Mouse (Mus musculus) inflammation-experienced regulatory T-cells, adult 6 months (primary cell): ENCODE results near the gene Asb15. TPM values are rescaled to one million over a fixed set of nuclear protein-coding genes. Genes with fewer than 3 reads are reported as not detected.

Experiments
- ATAC-seq: one replicate; pipeline ENCODE4 v1.8.0; 2017
- polyA plus RNA-seq, 3 experiments: library from polyadenylated mRNA; unstranded; fragments of 100-300 nt; shearing (Covaris generic); gene quantifications; one replicate each; pipeline ENCODE4 v1.2.1; 2017

The Asb15 gene
- polyA plus RNA-seq, 3 experiments from 2014 or later, result not detected

- no peak for ATAC-seq
Measured at GRCm38 (mm10) chr6:24568963-24569362, 41.0 kb downstream of the Asb15 start.

- ATAC-seq, result no peak
Measured at GRCm38 (mm10) chr6:24569711-24570110, 41.8 kb downstream of the Asb15 start.

GRCm38 (mm10) chr6:24570278-24570677, 42.3 kb downstream of the Asb15 start:
- no peak for ATAC-seq

GRCm38 (mm10) chr6:24571126-24571525, 43.2 kb downstream of the Asb15 start:
- no peak for ATAC-seq

GRCm38 (mm10) chr6:24572431-24572830, 44.5 kb downstream of the Asb15 start:
- no peak for ATAC-seq

- no peak for ATAC-seq
Measured at GRCm38 (mm10) chr6:24573319-24573718, 45.4 kb downstream of the Asb15 start.

GRCm38 (mm10) chr6:24583456-24583855, 55.5 kb downstream of the Asb15 start:
- ATAC-seq, result no peak

- no peak for ATAC-seq
Measured at GRCm38 (mm10) chr6:24585431-24586310, 57.7 kb downstream of the Asb15 start.

GRCm38 (mm10) chr6:24586885-24587284, 58.9 kb downstream of the Asb15 start:
- no peak for ATAC-seq

- no peak for ATAC-seq
Measured at GRCm38 (mm10) chr6:24590282-24590681, 62.3 kb downstream of the Asb15 start.

GRCm38 (mm10) chr6:24591525-24592218, 63.7 kb downstream of the Asb15 start:
- ATAC-seq, result no peak

- ATAC-seq, result no peak
Measured at GRCm38 (mm10) chr6:24597500-24597899, 69.6 kb downstream of the Asb15 start, which contains the start of gene Lmod2. Lmod2 (plus strand) TSS chr6:24597762.

- no peak for ATAC-seq
Measured at GRCm38 (mm10) chr6:24599179-24599578, 71.2 kb downstream of the Asb15 start.

GRCm38 (mm10) chr6:24599639-24600038, 71.7 kb downstream of the Asb15 start:
- no peak for ATAC-seq

- no peak for ATAC-seq
Measured at GRCm38 (mm10) chr6:24600134-24600533, 72.2 kb downstream of the Asb15 start.

GRCm38 (mm10) chr6:24600726-24601125, 72.8 kb downstream of the Asb15 start:
- no peak for ATAC-seq

- ATAC-seq, result no peak
Measured at GRCm38 (mm10) chr6:24601668-24602067, 73.7 kb downstream of the Asb15 start.

GRCm38 (mm10) chr6:24602351-24602750, 74.4 kb downstream of the Asb15 start:
- ATAC-seq, result no peak

GRCm38 (mm10) chr6:24602993-24603392, 75.0 kb downstream of the Asb15 start:
- no peak for ATAC-seq

- no peak for ATAC-seq
Measured at GRCm38 (mm10) chr6:24604289-24604688, 76.3 kb downstream of the Asb15 start.

GRCm38 (mm10) chr6:24605631-24606030, 77.7 kb downstream of the Asb15 start:
- no peak for ATAC-seq

- no peak for ATAC-seq
Measured at GRCm38 (mm10) chr6:24606512-24606911, 78.6 kb downstream of the Asb15 start.

GRCm38 (mm10) chr6:24607531-24607930, 79.6 kb downstream of the Asb15 start:
- no peak for ATAC-seq

GRCm38 (mm10) chr6:24608129-24608528, 80.2 kb downstream of the Asb15 start:
- no peak for ATAC-seq
